Mouse (Mus musculus) neural tube, embryonic 14.5 days (tissue): Measurements from ENCODE around the gene Srf. TPM values are rescaled to one million over a fixed set of nuclear protein-coding genes. Genes with fewer than 3 reads are reported as not detected.

Experiments used
- ATAC-seq: fragments of 200-750 bp; cut with Nextera tagmentation; 2 replicates; pipeline ENCODE4 v1.8.0; 2017; ENCODE audit warnings: low read depth, mild to moderate bottlenecking, moderate TSS enrichment, moderate library complexity
- H3K27ac ChIP-seq: fragments of 300-500 bp; sonication (generic); 2 replicates; pipeline ENCODE4 v1.5.1; 2014; ENCODE audit warnings: low read depth, mild to moderate bottlenecking, control low read depth, low read length, moderate library complexity, mixed read lengths
- H3K27me3 ChIP-seq: fragments of 300-500 bp; sonication (generic); 2 replicates; pipeline ENCODE4 v1.6.1; 2014; ENCODE audit warnings: low read length; ENCODE audit not compliant: control insufficient read depth, insufficient read depth
- H3K36me3 ChIP-seq: fragments of 300-500 bp; sonication (generic); 2 replicates; pipeline ENCODE4 v1.6.1; 2014; ENCODE audit warnings: low read length, mixed read lengths; ENCODE audit not compliant: control insufficient read depth, insufficient read depth
- H3K4me1 ChIP-seq: fragments of 300-500 bp; sonication (generic); 2 replicates; pipeline ENCODE4 v1.6.1; 2014; ENCODE audit warnings: low read length; ENCODE audit not compliant: control insufficient read depth, insufficient read depth
- H3K4me2 ChIP-seq: fragments of 300-500 bp; sonication (generic); 2 replicates; pipeline ENCODE4 v1.6.1; 2014; ENCODE audit warnings: mild to moderate bottlenecking, low read depth, low read length, control low read depth
- H3K4me3 ChIP-seq: fragments of 300-500 bp; sonication (generic); 2 replicates; pipeline ENCODE4 v1.5.1; 2014; ENCODE audit warnings: low read depth, low read length, control low read depth, mixed read lengths
- H3K9ac ChIP-seq: fragments of 300-500 bp; sonication (generic); replicated peaks from 2 replicates; pipeline ENCODE4 v1.6.1; 2014; ENCODE audit warnings: low read depth, mild to moderate bottlenecking, control low read depth, low read length, mixed read lengths
- H3K9me3 ChIP-seq: fragments of 300-500 bp; sonication (generic); 2 replicates; pipeline ENCODE4 v1.6.1; 2016; ENCODE audit warnings: low read length; ENCODE audit not compliant: control insufficient read depth
- WGBS: fragments of 180-500 bp; shearing (Covaris S2); extraction: QIAGEN DNeasy Blood & Tissue Kit; methylation state at CpG from one replicate; pipeline ENCODE4 v1.1.7; 2014; 5-methylcytosine and 5-hydroxymethylcytosine counted together
- polyA plus RNA-seq: library from polyadenylated mRNA; unstranded; fragments of >200 nt; fragmentation: Nextera tagmentation; extraction: Ambion mirVana; gene quantifications from 2 replicates; pipeline ENCODE4 v1.2.1, GENCODE M21; 2014

Srf gene
- polyA plus RNA-seq, 1 experiment from 2014 or later, result 5.4 TPM

- ATAC-seq, result no peak
- H3K4me3 ChIP-seq, result no peak overlapping the region
- no peaks in the 10 kb centered on the region for H3K4me1 ChIP-seq
- H3K27ac ChIP-seq, result no peak overlapping the region
- H3K9ac ChIP-seq, result no peak overlapping the region
- H3K4me2 ChIP-seq, result no peak overlapping the region
- WGBS, result 47% methylated on average over 25 of the region's 25 CpGs
- H3K9me3 ChIP-seq, result no peaks in the 10 kb centered on the region
- H3K27me3 ChIP-seq, result no peaks in the 10 kb centered on the region
- peaks cover 16% of the 10 kb centered on the region for H3K36me3 ChIP-seq
These were observed 35.5 kb downstream of the Srf start for GRCm38 (mm10) chr17:46520385-46520979.

GRCm38 (mm10) chr17:46519971-46520370 lies 36.0 kb downstream of the Srf start:
- H3K4me3 ChIP-seq, result no peak overlapping the region
- 64% methylated on average over 10 of the region's 10 CpGs for WGBS
- H3K9me3 ChIP-seq, result no peaks in the 10 kb centered on the region
- H3K9ac ChIP-seq, result no peak overlapping the region
- H3K27ac ChIP-seq, result no peak overlapping the region
- no peaks in the 10 kb centered on the region for H3K27me3 ChIP-seq
- H3K4me2 ChIP-seq, result no peak overlapping the region
- H3K4me1 ChIP-seq, result no peaks in the 10 kb centered on the region
- H3K36me3 ChIP-seq, result peaks cover 14% of the 10 kb centered on the region
- ATAC-seq, result no peak

- WGBS, result 64% methylated on average over 2 of the region's 2 CpGs
- ATAC-seq, result no peak
- Histone ChIP-seq H3K4me2 (no peak overlapping the region), H3K9me3 (no peaks in the 10 kb centered on the region), H3K27ac (no peak overlapping the region), H3K9ac (no peak overlapping the region), H3K4me3 (no peak overlapping the region), H3K36me3 (peaks cover 10% of the 10 kb centered on the region), H3K4me1 (no peaks in the 10 kb centered on the region), H3K27me3 (no peaks in the 10 kb centered on the region)
These were observed 42.6 kb downstream of the Srf start for GRCm38 (mm10) chr17:46513329-46513728.

- H3K36me3 ChIP-seq, result peaks cover 11% of the 10 kb centered on the region
- no peak for ATAC-seq
These were observed 44.8 kb downstream of the Srf start for GRCm38 (mm10) chr17:46511059-46511710.

GRCm38 (mm10) chr17:46505617-46506016 lies 50.4 kb downstream of the Srf start:
- Histone ChIP-seq H3K4me1 (no peaks in the 10 kb centered on the region), H3K9me3 (no peaks in the 10 kb centered on the region), H3K27ac (no peak overlapping the region), H3K4me2 (no peak overlapping the region), H3K27me3 (no peaks in the 10 kb centered on the region), H3K36me3 (peaks cover 11% of the 10 kb centered on the region), H3K9ac (no peak overlapping the region), H3K4me3 (no peak overlapping the region)
- WGBS, result 94% methylated on average over 3 of the region's 3 CpGs
- ATAC-seq, result no peak

More at GRCm38 (mm10) chr17:46511059-46511710, 44.8 kb downstream of the Srf start:
- no peak overlapping the region for H3K4me3 ChIP-seq
- 55% methylated on average over 11 of the region's 11 CpGs for whole genome bisulfite sequencing
- no peaks in the 10 kb centered on the region for H3K9me3 ChIP-seq
- H3K4me2 ChIP-seq, result no peak overlapping the region
- no peak overlapping the region for H3K9ac ChIP-seq
- no peak overlapping the region for H3K27ac ChIP-seq
- H3K27me3 ChIP-seq, result no peaks in the 10 kb centered on the region
- no peaks in the 10 kb centered on the region for H3K4me1 ChIP-seq

GRCm38 (mm10) chr17:46503847-46504638 lies 51.9 kb downstream of the Srf start:
- Histone ChIP-seq H3K4me2 (no peak overlapping the region), H3K27me3 (no peaks in the 10 kb centered on the region), H3K27ac (no peak overlapping the region), H3K4me1 (no peaks in the 10 kb centered on the region), H3K4me3 (no peak overlapping the region), H3K9me3 (no peaks in the 10 kb centered on the region), H3K36me3 (peaks cover 5% of the 10 kb centered on the region; the same call in 1 of the 2 replicates), H3K9ac (no peak overlapping the region)
- ATAC-seq, result no peak
- 81% methylated on average over 14 of the region's 14 CpGs for WGBS

GRCm38 (mm10) chr17:46502775-46503174 lies 53.2 kb downstream of the Srf start:
- Histone ChIP-seq H3K4me1 (no peaks in the 10 kb centered on the region), H3K27ac (no peak overlapping the region), H3K9me3 (no peaks in the 10 kb centered on the region), H3K9ac (no peak overlapping the region), H3K27me3 (no peaks in the 10 kb centered on the region), H3K4me3 (no peak overlapping the region), H3K4me2 (no peak overlapping the region), H3K36me3 (no peaks in the 10 kb centered on the region; the same call in 1 of the 2 replicates)
- WGBS, result 77% methylated on average over 2 of the region's 2 CpGs
- ATAC-seq, result no peak
